Mouse (Mus musculus): ENCODE measurements at regions not wholly inside any gene's neighbourhood (a gene's known extent, or its start where the extent isn't known, plus 50 kb on each side); places are given as distances from the start of the nearest gene placed in this dataset.

- no peak for DNase-seq
Observed at GRCm38 (mm10) chr7:117269263-117269897, 111.4 kb upstream of the Xylt1 start.

GRCm38 (mm10) chr7:117278388-117278961 lies 102.3 kb upstream of the Xylt1 start:
- no peak for DNase-seq

- no peak for DNase-seq
Observed at GRCm38 (mm10) chr7:117282194-117282593, 98.6 kb upstream of the Xylt1 start.

DNA sequence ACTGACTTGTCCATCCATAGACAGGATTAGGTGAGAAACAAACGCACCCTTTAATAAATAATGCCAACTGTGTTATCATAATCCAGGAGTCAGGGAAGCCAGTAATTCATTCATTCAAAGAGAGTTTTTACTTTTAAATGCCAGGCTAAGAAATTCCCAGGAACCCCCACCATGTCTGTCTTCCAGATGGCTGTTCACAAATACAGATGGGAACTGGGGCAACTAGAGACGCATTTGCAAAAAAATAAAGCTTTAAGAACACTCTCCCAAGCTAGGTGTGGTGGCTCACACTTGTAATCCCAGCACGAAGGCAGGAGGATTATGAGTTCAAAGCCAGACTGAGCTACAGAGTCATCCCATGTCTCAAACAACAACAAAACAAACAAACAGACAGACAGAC lies 95.6 kb upstream of the Xylt1 start:
- no peak for DNase-seq

DNA sequence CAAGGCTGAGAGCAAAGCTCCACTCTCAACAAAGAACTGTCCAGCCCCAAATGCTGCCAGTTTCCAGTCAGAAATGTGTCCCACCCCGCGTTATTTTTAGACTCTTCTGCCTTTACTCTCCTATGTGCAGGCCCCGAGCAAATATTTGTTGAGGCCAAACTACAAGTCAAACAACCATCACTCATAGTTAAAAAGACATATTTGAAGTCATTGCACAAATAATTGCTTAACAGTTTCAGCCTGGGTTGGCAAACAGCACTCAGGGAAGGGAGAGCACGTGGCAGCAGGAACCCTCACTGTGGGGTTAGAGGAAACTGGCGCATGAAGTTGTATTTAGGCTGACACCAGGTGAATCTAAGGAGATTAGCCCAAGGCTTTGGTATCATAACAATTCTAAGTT lies 94.8 kb upstream of the Xylt1 start:
- DNase-seq = no peak

DNA sequence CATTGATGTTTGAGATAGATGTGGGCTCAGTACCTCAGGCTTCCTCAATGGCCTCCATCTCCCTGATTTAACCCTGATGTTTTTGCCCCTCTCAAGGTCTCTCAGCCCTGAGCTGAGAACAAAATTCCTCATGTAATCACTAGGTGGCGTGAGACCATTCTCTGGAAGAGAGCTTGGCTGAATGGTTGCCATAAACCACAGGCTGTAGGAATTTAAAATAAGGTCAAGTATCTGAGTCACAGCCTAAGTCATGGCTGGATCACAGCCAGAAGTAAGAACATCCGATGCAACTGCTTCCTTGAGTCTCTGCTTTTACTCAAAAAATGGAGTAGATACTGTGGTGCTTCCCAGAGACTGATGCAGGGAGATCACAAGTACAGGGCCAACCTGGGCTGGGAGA lies 77.1 kb upstream of the Xylt1 start:
- no peak for DNase-seq

DNA sequence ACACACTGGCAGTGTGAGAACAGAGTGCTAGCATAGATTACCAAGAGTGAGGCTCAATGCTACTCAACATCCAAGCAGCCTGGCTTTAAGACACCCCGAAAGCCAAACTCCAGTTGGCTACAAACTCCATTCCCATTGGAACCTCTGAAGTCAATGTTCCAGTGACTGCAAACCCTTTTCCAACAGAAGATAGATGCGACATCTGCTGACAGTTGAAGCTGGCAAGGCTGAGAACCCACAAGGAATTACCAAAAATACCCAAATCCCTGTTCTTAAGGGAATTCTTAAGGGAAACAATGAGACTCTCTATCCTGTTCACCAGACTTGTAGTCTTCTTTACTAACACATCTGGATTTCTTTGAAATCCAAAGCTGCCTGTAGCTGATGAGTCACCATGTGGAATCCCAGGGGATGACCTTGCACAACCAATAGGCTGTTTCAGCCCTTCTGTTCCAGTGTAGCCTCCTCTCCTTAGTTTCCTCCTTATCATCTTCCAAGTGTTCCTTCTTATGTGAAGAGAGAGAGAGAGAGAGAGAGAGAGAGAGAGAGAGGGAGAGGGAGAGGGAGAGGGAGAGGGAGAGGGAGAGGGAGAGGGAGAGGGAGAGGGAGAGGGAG lies 70.1 kb upstream of the Xylt1 start:
- DNase-seq = no peak

GRCm38 (mm10) chr7:117311316-117311715 lies 69.5 kb upstream of the Xylt1 start:
- no peak for DNase-seq

GRCm38 (mm10) chr7:117316126-117316805 lies 64.5 kb upstream of the Xylt1 start:
- DNase-seq = no peak

- peak; percentile 10 to 23 for DNase-seq
Observed at GRCm38 (mm10) chr7:117317362-117317761, 63.4 kb upstream of the Xylt1 start.

DNA sequence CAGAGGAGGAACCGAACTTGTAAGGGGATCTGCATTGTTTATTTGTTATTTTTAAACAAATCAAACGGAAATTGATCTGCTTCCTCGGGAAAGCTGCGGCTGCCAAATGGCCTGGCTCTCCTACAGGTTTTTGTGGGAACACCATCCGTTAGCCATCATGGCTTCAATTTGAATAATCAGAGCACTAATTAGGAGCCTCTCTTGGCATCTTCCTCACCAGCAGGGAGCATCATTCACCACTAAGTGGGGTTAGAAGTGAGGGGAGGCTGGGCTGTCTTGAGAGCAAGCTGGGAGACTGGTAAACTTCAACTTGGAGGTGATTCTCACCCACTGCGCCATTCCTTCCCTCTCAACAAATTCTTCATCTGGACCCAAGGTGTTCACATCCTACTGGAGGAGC lies 60.2 kb upstream of the Xylt1 start:
- peak; percentile 35 to 43 for DNase-seq
